Mouse (Mus musculus): ENCODE data around the gene Adgrb2. TPM values are rescaled to one million over a fixed set of nuclear protein-coding genes. Genes with fewer than 3 reads are reported as not detected.

Adgrb2 gene
- total and polyA plus RNA-seq, 3 experiments = 0.08 TPM; not detected in 2

- Histone ChIP-seq H3K27ac (ENCODE audit: insufficient read depth, low read depth) (no peak overlapping the region), H3K9ac (ENCODE audit: insufficient read depth, low read depth) (no peak overlapping the region), H3K36me3 (replicated peaks in 1 of 2; ENCODE audit: control insufficient read depth in 1 of 2, insufficient read depth in 1 of 2, low read length in 1 of 2) (no peaks in the 10 kb centered on the region), H3K27me3 (replicated peaks) (peaks cover 68% of the 10 kb centered on the region), H3K4me3 (replicated peaks in 1 of 3; ENCODE audit: low read depth in 2 of 3, low read length in 2 of 3, poor library complexity in 1 of 3) (peak overlapping the region in 2 of 3 experiments; percentile 52 to 53), H3K79me2 (replicated peaks; ENCODE audit: control insufficient read depth, extremely low read depth, insufficient read depth, poor library complexity, severe bottlenecking) (no peaks in the 10 kb centered on the region), H3K4me1 (ENCODE audit: control insufficient read depth in 1 of 2, insufficient read depth in 2 of 2) (peaks cover 11 to 34% of the 10 kb centered on the region in 2 experiments), H3K9me3 (replicated peaks; ENCODE audit: low read length) (no peaks in the 10 kb centered on the region), H3K4me2 (ENCODE audit: insufficient read depth, low read depth, poor library complexity, severe bottlenecking) (peak overlapping the region; percentile 85)
- TF ChIP-seq CTCF (conservative IDR thresholded peaks at IDR 0.05 in 1 of 2, IDR thresholded peaks at IDR 0.05 in 1 of 2; ENCODE audit: low read depth in 2 of 2, low read length in 2 of 2) (no peak), JUND (conservative IDR thresholded peaks at IDR 0.05; ENCODE audit: low read depth, low read length) (no peak), ELF1 (IDR thresholded peaks at IDR 0.05; ENCODE audit: low read depth, low read length) (no peak), ZC3H11A (IDR thresholded peaks at IDR 0.05; ENCODE audit: low read depth, low read length) (no peak), USF2 (conservative IDR thresholded peaks at IDR 0.05; ENCODE audit: low read depth, low read length) (no peak), TBP (conservative IDR thresholded peaks at IDR 0.05; ENCODE audit: low read depth, low read length) (no peak), UBTF (IDR thresholded peaks at IDR 0.05; ENCODE audit: low read depth, low read length) (no peak), TCF12 (IDR thresholded peaks at IDR 0.05; ENCODE audit: low read depth, low read length) (no peak), NRF1 (IDR thresholded peaks at IDR 0.05; ENCODE audit: low read depth, low read length) (peak; percentile 85)
- dilution Hi-C loops (cut with MboI; ENCODE audit: extremely low pct_ligation_motif_present, extremely low pct_unique_long_range_greater_than_20kb, low sequenced_read_pairs) (no loop called here), in situ Hi-C loops (cut with MboI; ENCODE audit: low pct_ligation_motif_present, low pct_unique_long_range_greater_than_20kb, low sequenced_read_pairs) (loop anchor here (5.0 kb wide), 1 partner anchor 132 kb away; no protein-coding TSS in a partner anchor)
- DNase-seq (ENCODE audit: extremely low read depth) = peak; percentile 52
Measured at GRCm38 (mm10) chr4:129960180-129960944, 24.3 kb upstream of the Adgrb2 start.

DNA sequence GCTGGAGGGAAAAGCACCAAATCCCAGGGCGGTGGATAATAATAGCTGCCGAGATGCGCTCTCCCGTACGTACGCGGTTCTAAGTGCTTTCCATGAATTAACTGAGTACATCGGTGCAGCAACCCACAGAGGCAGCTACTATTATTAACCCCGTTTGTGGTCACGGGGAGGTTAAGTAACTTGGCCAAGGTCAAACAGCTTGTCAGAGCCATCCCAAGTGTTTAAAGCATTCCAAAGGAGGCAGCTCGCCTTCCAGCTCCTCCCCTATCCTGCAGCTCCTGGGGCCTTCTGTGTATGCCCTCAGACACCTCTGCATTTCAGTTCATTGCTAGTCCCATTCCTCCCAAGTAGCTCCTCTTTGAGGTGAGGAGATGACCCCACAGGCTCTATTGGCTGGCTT is 19.4 kb upstream of the Adgrb2 start:
- H3K9me3 ChIP-seq (replicated peaks; ENCODE audit: low read length) = no peaks in the 10 kb centered on the region
- dilution Hi-C loops (cut with MboI; ENCODE audit: extremely low pct_ligation_motif_present, extremely low pct_unique_long_range_greater_than_20kb, low sequenced_read_pairs) = no loop called here

DNA sequence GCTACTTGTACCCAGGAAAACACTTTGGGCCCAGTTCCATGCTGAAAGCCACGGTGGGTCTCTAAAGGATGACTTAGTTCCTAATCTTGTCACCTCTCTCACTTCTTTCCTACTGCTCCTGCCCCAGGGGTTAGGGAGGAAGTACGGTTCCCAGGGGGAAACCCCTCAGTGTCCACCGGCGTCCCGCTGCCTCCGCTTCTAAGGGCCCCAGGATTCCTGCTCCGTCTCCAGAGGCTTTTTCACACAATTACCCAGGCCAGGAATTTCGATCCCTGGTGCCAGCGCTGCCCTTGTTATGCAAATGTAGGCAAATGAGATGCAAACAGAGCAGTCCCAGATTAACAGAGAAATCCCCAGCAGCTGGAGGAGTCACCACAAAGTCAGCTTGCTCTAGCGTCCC is 18.5 kb upstream of the Adgrb2 start:
- Histone ChIP-seq H3K4me3 (replicated peaks in 1 of 3; ENCODE audit: low read depth in 2 of 3, low read length in 2 of 3, poor library complexity in 1 of 3) (no peak overlapping the region), H3K36me3 (replicated peaks in 1 of 2; ENCODE audit: control insufficient read depth in 1 of 2, insufficient read depth in 1 of 2, low read length in 1 of 2) (no peaks in the 10 kb centered on the region), H3K27me3 (replicated peaks) (peaks cover 49% of the 10 kb centered on the region), H3K4me2 (ENCODE audit: insufficient read depth, low read depth, poor library complexity, severe bottlenecking) (peak overlapping the region; percentile 31), H3K27ac (ENCODE audit: insufficient read depth, low read depth) (no peak overlapping the region), H3K4me1 (ENCODE audit: control insufficient read depth in 1 of 2, insufficient read depth in 2 of 2) (peaks cover 21 to 36% of the 10 kb centered on the region in 2 experiments), H3K79me2 (replicated peaks; ENCODE audit: control insufficient read depth, extremely low read depth, insufficient read depth, poor library complexity, severe bottlenecking) (no peaks in the 10 kb centered on the region), H3K9me3 (replicated peaks; ENCODE audit: low read length) (no peaks in the 10 kb centered on the region), H3K9ac (ENCODE audit: insufficient read depth, low read depth) (no peak overlapping the region)
- peak; percentile 63 for DNase-seq (ENCODE audit: extremely low read depth)
- dilution Hi-C loops (cut with MboI; ENCODE audit: extremely low pct_ligation_motif_present, extremely low pct_unique_long_range_greater_than_20kb, low sequenced_read_pairs) (no loop called here), in situ Hi-C loops (cut with MboI; ENCODE audit: low pct_ligation_motif_present, low pct_unique_long_range_greater_than_20kb, low sequenced_read_pairs) (no loop called here)
- TF ChIP-seq IRF4 (IDR thresholded peaks at IDR 0.05; ENCODE audit: low read depth, low read length) (peak; percentile 65), MYC (IDR thresholded peaks at IDR 0.05; ENCODE audit: low read depth, low read length) (0 out of 2 replicates have a peak, but pooled peaks have one; percentile 38), ETS1 (conservative IDR thresholded peaks at IDR 0.05; ENCODE audit: low read depth, low read length) (peak; percentile 47), CHD1 (IDR thresholded peaks at IDR 0.05; ENCODE audit: low read depth, low read length) (no peak), MEF2A (IDR thresholded peaks at IDR 0.05; ENCODE audit: borderline replicate concordance, low read depth, low read length) (peak; percentile 83), TCF12 (IDR thresholded peaks at IDR 0.05; ENCODE audit: low read depth, low read length) (peak; percentile 42; the same call in 1 of the 2 replicates), GABPA (IDR thresholded peaks at IDR 0.05; ENCODE audit: insufficient replicate concordance, low read depth, low read length) (no peak), RCOR1 (conservative IDR thresholded peaks at IDR 0.05; ENCODE audit: low read depth, low read length) (0 out of 2 replicates have a peak, but pooled peaks have one; percentile 34), MAX (IDR thresholded peaks at IDR 0.05; ENCODE audit: low read length) (0 out of 2 replicates have a peak, but pooled peaks have one; percentile 38), JUN (IDR thresholded peaks at IDR 0.05; ENCODE audit: insufficient read depth, low read depth, low read length) (peak; percentile 39; the same call in 1 of the 2 replicates), MAFK (IDR thresholded peaks at IDR 0.05; ENCODE audit: insufficient replicate concordance, low read length) (no peak), MAZ (IDR thresholded peaks at IDR 0.05; ENCODE audit: low read depth, low read length) (no peak)

More for the DNA sequence above, 19.4 kb upstream of the Adgrb2 start:
- peaks cover 28 to 44% of the 10 kb centered on the region in 2 experiments for H3K4me1 ChIP-seq (ENCODE audit: control insufficient read depth in 1 of 2, insufficient read depth in 2 of 2)
- no peak for DNase-seq (ENCODE audit: extremely low read depth)
- H3K36me3 ChIP-seq (replicated peaks in 1 of 2; ENCODE audit: control insufficient read depth in 1 of 2, insufficient read depth in 1 of 2, low read length in 1 of 2) = no peaks in the 10 kb centered on the region
- no peak overlapping the region for H3K4me3 ChIP-seq (replicated peaks in 1 of 3; ENCODE audit: low read depth in 2 of 3, low read length in 2 of 3, poor library complexity in 1 of 3)
- H3K79me2 ChIP-seq (replicated peaks; ENCODE audit: control insufficient read depth, extremely low read depth, insufficient read depth, poor library complexity, severe bottlenecking) = no peaks in the 10 kb centered on the region
- H3K27ac ChIP-seq (ENCODE audit: insufficient read depth, low read depth) = no peak overlapping the region
- in situ Hi-C loops (cut with MboI; ENCODE audit: low pct_ligation_motif_present, low pct_unique_long_range_greater_than_20kb, low sequenced_read_pairs) = no loop called here
- no peak overlapping the region for H3K9ac ChIP-seq (ENCODE audit: insufficient read depth, low read depth)
- no peak for TF ChIP-seq ZMIZ1 (IDR thresholded peaks at IDR 0.05; ENCODE audit: low read depth, low read length)
- TF ChIP-seq GABPA (IDR thresholded peaks at IDR 0.05; ENCODE audit: insufficient replicate concordance, low read depth, low read length) = no peak
- TF ChIP-seq ZKSCAN1 (IDR thresholded peaks at IDR 0.05; ENCODE audit: borderline replicate concordance, low read depth, low read length) = no peak
- TF ChIP-seq MAZ (IDR thresholded peaks at IDR 0.05; ENCODE audit: low read depth, low read length) = no peak
- no peak for TF ChIP-seq USF2 (conservative IDR thresholded peaks at IDR 0.05; ENCODE audit: low read depth, low read length)
- TF ChIP-seq MAX (IDR thresholded peaks at IDR 0.05; ENCODE audit: low read length) = no peak
- TF ChIP-seq CTCF (conservative IDR thresholded peaks at IDR 0.05 in 1 of 2, IDR thresholded peaks at IDR 0.05 in 1 of 2; ENCODE audit: low read depth in 2 of 2, low read length in 2 of 2) = no peak
- no peak for TF ChIP-seq CHD1 (IDR thresholded peaks at IDR 0.05; ENCODE audit: low read depth, low read length)
- H3K4me2 ChIP-seq (ENCODE audit: insufficient read depth, low read depth, poor library complexity, severe bottlenecking) = no peak overlapping the region
- H3K27me3 ChIP-seq (replicated peaks) = peaks cover 50% of the 10 kb centered on the region

All from CH12.LX (cell line).